Mouse (Mus musculus): ENCODE results near the gene Dpp8.

DNA sequence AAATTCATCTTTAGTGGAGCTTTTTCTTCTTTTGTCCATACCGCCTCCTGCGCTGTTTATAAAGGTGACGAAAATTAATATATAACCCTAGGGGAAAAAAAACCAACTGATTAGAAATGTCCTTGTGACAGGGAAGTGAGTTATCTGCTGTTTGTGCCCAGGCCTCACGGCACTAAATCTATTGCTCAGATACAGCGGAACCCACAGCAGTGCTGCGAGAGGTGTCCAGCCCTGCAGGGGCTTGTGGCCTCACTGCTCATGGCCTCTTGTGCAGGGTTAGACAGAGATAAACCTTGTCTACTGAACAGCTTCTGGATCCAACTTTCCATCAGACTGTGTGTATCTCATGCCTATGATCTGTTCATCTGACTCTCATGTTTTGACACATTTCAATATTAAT, 43.8 kb upstream of the Dpp8 start:
- no peak for TF ChIP-seq CTCF (IDR thresholded peaks at IDR 0.05 in 2 of 3, conservative IDR thresholded peaks at IDR 0.05 in 1 of 3; ENCODE audit: control insufficient read depth in 1 of 3, insufficient read depth in 1 of 3, low read depth in 2 of 3, low read length in 3 of 3, poor library complexity in 1 of 3, severe bottlenecking in 1 of 3)
- TF ChIP-seq POLR2AphosphoS2 (IDR thresholded peaks at IDR 0.05; ENCODE audit: low read length) = no peak
- no peak for TF ChIP-seq MXI1 (IDR thresholded peaks at IDR 0.05; ENCODE audit: low read depth, low read length)
- TF ChIP-seq EP300 (IDR thresholded peaks at IDR 0.05; ENCODE audit: low read depth in 1 of 2, low read length in 2 of 2) = no peak
- TF ChIP-seq USF1 (IDR thresholded peaks at IDR 0.05; ENCODE audit: low read depth, low read length) = no peak
- no peak for TF ChIP-seq MAX (IDR thresholded peaks at IDR 0.05; ENCODE audit: low read length)
- no peak for TF ChIP-seq ZKSCAN1 (IDR thresholded peaks at IDR 0.05; ENCODE audit: low read depth, low read length)
- TF ChIP-seq CHD2 (IDR thresholded peaks at IDR 0.05; ENCODE audit: low read length) = no peak
- no peak for TF ChIP-seq GABPA (IDR thresholded peaks at IDR 0.05; ENCODE audit: low read depth, low read length)
- TF ChIP-seq ZMIZ1 (IDR thresholded peaks at IDR 0.05; ENCODE audit: low read depth, low read length) = no peak
- no peak for TF ChIP-seq RAD21 (IDR thresholded peaks at IDR 0.05; ENCODE audit: low read depth, low read length)
- TF ChIP-seq POLR2A (IDR thresholded peaks at IDR 0.05; ENCODE audit: control insufficient read depth in 1 of 2, insufficient read depth in 1 of 2, low read depth in 1 of 2, low read length in 2 of 2, poor library complexity in 1 of 2) = no peak
- no peak for TF ChIP-seq JUND (IDR thresholded peaks at IDR 0.05; ENCODE audit: low read depth, low read length)

Data from MEL (cell line).